Mouse (Mus musculus) lung, postnatal 36 days (tissue): ENCODE data around the gene Susd1.
A peak's percentile ranks its signal among the peaks of the same experiment; 100 is the strongest.

ENCODE experiments used
- DNase-seq: peaks from one replicate; pipeline ENCODE4 v3.0.0; 2022; ENCODE audit warnings: mixed read lengths

The Susd1 gene

GRCm38 (mm10) chr4:59379876-59380275 lies 58.6 kb downstream of the Susd1 start:
- peak; percentile 26 for DNase-seq

GRCm38 (mm10) chr4:59378631-59379030 lies 59.8 kb downstream of the Susd1 start:
- DNase-seq, result no peak

- no peak for DNase-seq
Observed at GRCm38 (mm10) chr4:59374271-59374938, 64.0 kb downstream of the Susd1 start.

GRCm38 (mm10) chr4:59372546-59373157 lies 65.8 kb downstream of the Susd1 start:
- DNase-seq, result peak; percentile 31

- DNase-seq, result no peak
Observed at GRCm38 (mm10) chr4:59371910-59372309, 66.5 kb downstream of the Susd1 start.

GRCm38 (mm10) chr4:59369941-59370340 lies 68.5 kb downstream of the Susd1 start:
- DNase-seq, result no peak

- no peak for DNase-seq
Observed at GRCm38 (mm10) chr4:59368118-59368517, 70.3 kb downstream of the Susd1 start.

GRCm38 (mm10) chr4:59366206-59366605 lies 72.2 kb downstream of the Susd1 start:
- DNase-seq, result peak; percentile 44

- no peak for DNase-seq
Observed at GRCm38 (mm10) chr4:59365571-59365970, 72.9 kb downstream of the Susd1 start.

GRCm38 (mm10) chr4:59364229-59365173 lies 73.9 kb downstream of the Susd1 start:
- no peak for DNase-seq

- peak; percentile 77 for DNase-seq
Observed at GRCm38 (mm10) chr4:59363041-59363440, 75.4 kb downstream of the Susd1 start.

- peak; percentile 89 for DNase-seq
Observed at GRCm38 (mm10) chr4:59360704-59361103, 77.7 kb downstream of the Susd1 start.

GRCm38 (mm10) chr4:59359921-59360320 lies 78.5 kb downstream of the Susd1 start:
- DNase-seq, result no peak

- DNase-seq, result no peak
Observed at GRCm38 (mm10) chr4:59358960-59359359, 79.5 kb downstream of the Susd1 start.

- no peak for DNase-seq
Observed at GRCm38 (mm10) chr4:59355421-59355820, 83.0 kb downstream of the Susd1 start.

GRCm38 (mm10) chr4:59354666-59355065 lies 83.8 kb downstream of the Susd1 start:
- DNase-seq, result no peak

GRCm38 (mm10) chr4:59351938-59352337 lies 86.5 kb downstream of the Susd1 start:
- DNase-seq, result no peak

- no peak for DNase-seq
Observed at GRCm38 (mm10) chr4:59350354-59350753, 88.1 kb downstream of the Susd1 start.

- DNase-seq, result no peak
Observed at GRCm38 (mm10) chr4:59349425-59350185, 88.8 kb downstream of the Susd1 start.

GRCm38 (mm10) chr4:59340714-59341113 lies 97.7 kb downstream of the Susd1 start:
- DNase-seq, result peak; percentile 95

- no peak for DNase-seq
Observed at GRCm38 (mm10) chr4:59340046-59340445, 98.4 kb downstream of the Susd1 start.

- no peak for DNase-seq
Observed at GRCm38 (mm10) chr4:59338896-59339535, 99.4 kb downstream of the Susd1 start.
